Mouse (Mus musculus) right cerebral cortex, postnatal 25 days (tissue): ENCODE data around the gene Cytip.

ENCODE experiments used
- DNase-seq: peaks from one replicate; pipeline ENCODE4 v3.0.0; 2022

Gene Cytip

DNA sequence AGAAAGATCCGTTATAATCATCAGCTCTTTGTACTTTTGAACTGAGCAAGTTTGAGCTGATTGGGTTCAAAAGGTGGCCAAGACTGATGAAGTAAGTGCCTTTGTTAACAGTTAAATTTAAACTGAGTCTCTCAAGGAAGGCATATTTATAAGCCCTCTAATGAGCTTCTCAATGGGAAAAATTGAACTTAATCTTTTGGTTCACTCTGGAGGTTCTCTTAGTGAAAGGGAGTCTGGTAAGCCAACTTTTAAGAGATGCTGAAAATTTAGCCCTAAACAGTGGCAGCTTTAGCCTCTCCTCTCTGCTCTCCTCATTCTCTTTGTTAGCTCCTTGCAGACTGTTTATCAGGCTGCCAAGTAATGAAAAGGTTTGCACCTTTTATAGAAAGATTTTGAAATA is 100.5 kb downstream of the Cytip start:
- DNase-seq: no peak

DNA sequence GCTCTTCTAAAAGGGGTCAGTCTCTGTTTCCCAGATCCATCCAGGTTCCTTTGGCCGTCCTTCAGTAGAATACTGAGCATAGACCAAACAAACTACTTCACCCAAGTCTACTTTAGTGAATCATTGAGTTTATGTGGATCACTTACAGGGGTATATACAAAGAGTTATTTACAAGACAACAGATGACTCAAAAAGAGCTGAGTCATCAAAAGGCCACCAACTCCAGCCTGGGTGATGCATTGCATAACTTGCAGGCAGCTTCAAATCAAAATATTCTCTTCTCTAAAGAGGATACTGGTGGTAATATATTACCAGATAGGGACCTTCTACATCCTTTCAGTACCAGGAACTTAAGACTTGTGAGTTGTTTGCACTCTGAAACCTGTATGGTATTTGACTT is 108.9 kb downstream of the Cytip start:
- no peak for DNase-seq

DNA sequence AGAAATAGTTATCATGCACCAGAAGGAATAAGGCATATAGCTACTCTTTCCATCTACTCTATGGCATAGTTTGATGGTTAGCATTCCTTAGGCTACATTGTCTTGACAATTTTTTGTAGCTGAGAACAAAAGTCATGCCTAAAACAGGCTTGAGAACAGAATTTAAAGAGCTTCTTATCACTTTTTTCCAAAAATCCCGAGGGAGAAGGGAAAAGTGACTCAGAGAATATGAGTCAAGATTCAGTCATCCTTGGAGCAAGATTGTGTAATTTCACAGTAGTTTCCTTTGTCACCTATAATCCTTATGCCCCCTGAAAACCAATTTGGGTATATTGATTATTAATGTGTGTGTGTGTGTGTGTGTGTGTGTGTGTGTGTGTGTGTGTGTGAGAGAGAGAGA is 115.5 kb downstream of the Cytip start:
- DNase-seq: no peak
